Mouse (Mus musculus): ENCODE results near the gene Sfxn5. TPM values are rescaled to one million over a fixed set of nuclear protein-coding genes. Genes with fewer than 3 reads are reported as not detected.

The Sfxn5 gene
- polyA plus RNA-seq, 1 experiment, result 0.63 TPM

- Histone ChIP-seq H3K27me3 (ENCODE audit: control insufficient read depth, insufficient read depth, low read length) (peaks cover 6% of the 10 kb centered on the region; the same call in 1 of the 2 replicates), H3K4me3 (ENCODE audit: low read depth, low read length) (no peak overlapping the region), H3K4me1 (ENCODE audit: control insufficient read depth, insufficient read depth, insufficient read length, low read length) (peaks cover 6% of the 10 kb centered on the region), H3K27ac (ENCODE audit: insufficient read depth, low read depth, low read length) (no peak overlapping the region), H3K36me3 (ENCODE audit: control insufficient read depth, insufficient read depth, low read length) (no peaks in the 10 kb centered on the region)
- TF ChIP-seq CTCF (IDR thresholded peaks at IDR 0.05; ENCODE audit: extremely low read depth, insufficient read length, insufficient replicate concordance, low read depth, low read length) (no peak), POLR2A (IDR thresholded peaks at IDR 0.05; ENCODE audit: low read depth, low read length) (no peak)
- 86% methylated on average over 6 of the region's 6 CpGs for WGBS
These were observed 38.7 kb upstream of the Sfxn5 start for GRCm38 (mm10) chr6:85371859-85372405.

GRCm38 (mm10) chr6:85370666-85371430 lies 37.6 kb upstream of the Sfxn5 start:
- Histone ChIP-seq H3K4me3 (ENCODE audit: low read depth, low read length) (no peak overlapping the region), H3K27me3 (ENCODE audit: control insufficient read depth, insufficient read depth, low read length) (peaks cover 6% of the 10 kb centered on the region; the same call in 1 of the 2 replicates), H3K36me3 (ENCODE audit: control insufficient read depth, insufficient read depth, low read length) (no peaks in the 10 kb centered on the region), H3K4me1 (ENCODE audit: control insufficient read depth, insufficient read depth, insufficient read length, low read length) (peaks cover 6% of the 10 kb centered on the region), H3K27ac (ENCODE audit: insufficient read depth, low read depth, low read length) (peak overlapping the region; percentile 14; the same call in 1 of the 2 replicates)
- TF ChIP-seq POLR2A (IDR thresholded peaks at IDR 0.05; ENCODE audit: low read depth, low read length) (no peak), CTCF (IDR thresholded peaks at IDR 0.05; ENCODE audit: extremely low read depth, insufficient read length, insufficient replicate concordance, low read depth, low read length) (no peak)
- WGBS, result 95% methylated on average over 9 of the region's 9 CpGs

- Histone ChIP-seq H3K27ac (ENCODE audit: insufficient read depth, low read depth, low read length) (0 out of 2 replicates have a peak overlapping the region, but pooled peaks have one; percentile 1), H3K4me1 (ENCODE audit: control insufficient read depth, insufficient read depth, insufficient read length, low read length) (peaks cover 6% of the 10 kb centered on the region)
- WGBS, result 92% methylated on average over 5 of the region's 5 CpGs
These were observed 36.8 kb upstream of the Sfxn5 start for GRCm38 (mm10) chr6:85370041-85370440.

DNA sequence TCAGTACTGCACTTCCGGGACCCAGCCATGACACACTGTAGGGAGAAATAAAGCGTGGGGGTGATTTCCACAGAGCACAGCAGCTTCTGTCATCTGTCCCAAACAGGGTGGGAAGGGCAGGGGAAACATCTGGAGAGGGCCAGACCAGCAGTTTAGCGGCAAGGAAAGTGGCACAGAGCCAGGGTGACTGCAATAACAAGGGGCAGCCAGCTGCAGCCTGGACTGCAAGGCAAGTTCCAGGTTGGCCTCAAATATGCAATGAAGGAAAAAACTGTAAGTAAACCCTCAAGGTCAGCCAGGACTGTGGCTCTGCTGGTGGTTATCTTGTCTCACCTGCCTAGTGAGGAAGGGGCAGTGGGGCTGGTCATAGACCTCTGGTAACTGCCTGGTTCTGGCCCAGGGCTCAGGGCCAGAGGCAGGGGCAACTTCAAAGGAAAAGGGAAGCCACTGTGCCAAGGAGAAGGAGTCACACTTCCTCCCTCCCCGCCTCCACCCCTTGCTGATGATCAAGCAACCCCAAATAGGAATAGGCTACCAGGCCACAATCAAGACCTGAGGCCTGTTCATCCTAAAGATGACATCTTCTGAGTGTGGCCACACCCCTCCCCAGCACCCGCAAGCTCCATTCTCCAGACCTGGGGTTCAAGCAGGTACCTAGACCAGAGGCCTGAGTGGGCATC lies 36.1 kb upstream of the Sfxn5 start:
- Histone ChIP-seq H3K27me3 (ENCODE audit: control insufficient read depth, insufficient read depth, low read length) (peaks cover 19% of the 10 kb centered on the region), H3K27ac (ENCODE audit: insufficient read depth, low read depth, low read length) (no peak overlapping the region), H3K4me3 (ENCODE audit: low read depth, low read length) (no peak overlapping the region), H3K4me1 (ENCODE audit: control insufficient read depth, insufficient read depth, insufficient read length, low read length) (peaks cover 5% of the 10 kb centered on the region), H3K36me3 (ENCODE audit: control insufficient read depth, insufficient read depth, low read length) (no peaks in the 10 kb centered on the region)
- no peak for TF ChIP-seq POLR2A (IDR thresholded peaks at IDR 0.05; ENCODE audit: low read depth, low read length)
- TF ChIP-seq CTCF (IDR thresholded peaks at IDR 0.05; ENCODE audit: extremely low read depth, insufficient read length, insufficient replicate concordance, low read depth, low read length), result no peak
- WGBS, result 33% methylated on average over 5 of the region's 5 CpGs

More at GRCm38 (mm10) chr6:85370041-85370440, 36.8 kb upstream of the Sfxn5 start:
- Histone ChIP-seq H3K4me3 (ENCODE audit: low read depth, low read length) (no peak overlapping the region), H3K27me3 (ENCODE audit: control insufficient read depth, insufficient read depth, low read length) (peaks cover 14% of the 10 kb centered on the region; the same call in 1 of the 2 replicates), H3K36me3 (ENCODE audit: control insufficient read depth, insufficient read depth, low read length) (no peaks in the 10 kb centered on the region)
- no peak for TF ChIP-seq POLR2A (IDR thresholded peaks at IDR 0.05; ENCODE audit: low read depth, low read length)
- TF ChIP-seq CTCF (IDR thresholded peaks at IDR 0.05; ENCODE audit: extremely low read depth, insufficient read length, insufficient replicate concordance, low read depth, low read length), result no peak

- 64% methylated on average over 5 of the region's 5 CpGs for WGBS
- peaks cover 19% of the 10 kb centered on the region for H3K27me3 ChIP-seq (ENCODE audit: control insufficient read depth, insufficient read depth, low read length)
- TF ChIP-seq POLR2A (IDR thresholded peaks at IDR 0.05; ENCODE audit: low read depth, low read length) (no peak), CTCF (IDR thresholded peaks at IDR 0.05; ENCODE audit: extremely low read depth, insufficient read length, insufficient replicate concordance, low read depth, low read length) (no peak)
- no peaks in the 10 kb centered on the region for H3K36me3 ChIP-seq (ENCODE audit: control insufficient read depth, insufficient read depth, low read length)
- H3K4me1 ChIP-seq (ENCODE audit: control insufficient read depth, insufficient read depth, insufficient read length, low read length), result no peaks in the 10 kb centered on the region; the same call in 1 of the 2 replicates
- H3K27ac ChIP-seq (ENCODE audit: insufficient read depth, low read depth, low read length), result no peak overlapping the region
- no peak overlapping the region for H3K4me3 ChIP-seq (ENCODE audit: low read depth, low read length)
These were observed 35.5 kb upstream of the Sfxn5 start for GRCm38 (mm10) chr6:85368722-85369121.

GRCm38 (mm10) chr6:85368166-85368565 lies 34.9 kb upstream of the Sfxn5 start:
- Histone ChIP-seq H3K4me1 (ENCODE audit: control insufficient read depth, insufficient read depth, insufficient read length, low read length) (no peaks in the 10 kb centered on the region; the same call in 1 of the 2 replicates), H3K27ac (ENCODE audit: insufficient read depth, low read depth, low read length) (no peak overlapping the region), H3K27me3 (ENCODE audit: control insufficient read depth, insufficient read depth, low read length) (peaks cover 21% of the 10 kb centered on the region), H3K4me3 (ENCODE audit: low read depth, low read length) (no peak overlapping the region), H3K36me3 (ENCODE audit: control insufficient read depth, insufficient read depth, low read length) (no peaks in the 10 kb centered on the region)
- no peak for TF ChIP-seq CTCF (IDR thresholded peaks at IDR 0.05; ENCODE audit: extremely low read depth, insufficient read length, insufficient replicate concordance, low read depth, low read length)
- TF ChIP-seq POLR2A (IDR thresholded peaks at IDR 0.05; ENCODE audit: low read depth, low read length), result no peak
- WGBS, result 100% methylated on average over 1 of the region's 1 CpGs

DNA sequence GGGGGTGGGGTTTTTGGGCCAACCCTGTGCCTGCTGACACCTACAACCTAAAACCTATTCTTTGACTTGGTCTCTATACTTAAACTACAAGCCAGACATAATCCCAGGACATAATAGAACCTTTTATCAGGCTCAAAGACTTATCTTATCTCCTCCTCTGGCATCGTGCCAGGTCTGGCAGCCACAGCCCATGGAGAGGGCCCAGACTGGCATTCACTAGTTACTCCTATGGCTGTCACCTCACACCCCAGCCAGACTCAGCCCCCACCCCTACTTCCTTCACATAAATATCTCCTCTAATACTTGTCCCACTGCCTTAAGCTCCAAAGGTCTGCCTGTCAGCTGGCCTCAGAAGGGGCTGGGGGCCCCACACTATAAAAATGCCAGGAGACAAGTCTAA lies 33.2 kb upstream of the Sfxn5 start:
- Histone ChIP-seq H3K4me3 (ENCODE audit: low read depth, low read length) (no peak overlapping the region), H3K27ac (ENCODE audit: insufficient read depth, low read depth, low read length) (no peak overlapping the region)

More for the DNA sequence above, 33.2 kb upstream of the Sfxn5 start:
- Histone ChIP-seq H3K27me3 (ENCODE audit: control insufficient read depth, insufficient read depth, low read length) (peaks cover 25% of the 10 kb centered on the region), H3K36me3 (ENCODE audit: control insufficient read depth, insufficient read depth, low read length) (no peaks in the 10 kb centered on the region), H3K4me1 (ENCODE audit: control insufficient read depth, insufficient read depth, insufficient read length, low read length) (no peaks in the 10 kb centered on the region)
- TF ChIP-seq POLR2A (IDR thresholded peaks at IDR 0.05; ENCODE audit: low read depth, low read length), result peak; percentile 16; the same call in 1 of the 2 replicates
- no peak for TF ChIP-seq CTCF (IDR thresholded peaks at IDR 0.05; ENCODE audit: extremely low read depth, insufficient read length, insufficient replicate concordance, low read depth, low read length)
- 5% methylated on average over 1 of the region's 1 CpGs for WGBS

Measured in small intestine, adult 2 months (tissue).